Mouse (Mus musculus) stomach, embryonic 14.5 days (tissue): Measurements from ENCODE around the gene N4bp3. TPM values are rescaled to one million over a fixed set of nuclear protein-coding genes. Genes with fewer than 3 reads are reported as not detected.

Experiments
- ATAC-seq: fragments of 200-750 bp; cut with Nextera tagmentation; 2 replicates; pipeline ENCODE4 v1.8.0; 2017; ENCODE audit warnings: low read depth, moderate TSS enrichment; ENCODE audit not compliant: insufficient number of reproducible peaks, insufficient read depth, low FRiP score
- H3K27ac ChIP-seq: fragments of 300-500 bp; sonication (generic); 2 replicates; pipeline ENCODE4 v1.5.1; 2014; ENCODE audit warnings: mild to moderate bottlenecking, low read length, moderate library complexity, mixed read lengths
- H3K27me3 ChIP-seq: fragments of 300-500 bp; sonication (generic); 2 replicates; pipeline ENCODE4 v1.6.1; 2014; ENCODE audit warnings: low read length, control low read depth, mixed read lengths; ENCODE audit not compliant: control insufficient read depth, insufficient read depth
- H3K36me3 ChIP-seq: fragments of 300-500 bp; sonication (generic); 2 replicates; pipeline ENCODE4 v1.6.1; 2014; ENCODE audit warnings: mild to moderate bottlenecking, control low read depth, low read length, moderate library complexity, mixed read lengths; ENCODE audit not compliant: control insufficient read depth, insufficient read depth
- H3K4me1 ChIP-seq: fragments of 300-500 bp; sonication (generic); 2 replicates; pipeline ENCODE4 v1.6.1; 2014; ENCODE audit warnings: low read length, control low read depth, mixed read lengths; ENCODE audit not compliant: control insufficient read depth, insufficient read depth
- H3K4me2 ChIP-seq: fragments of 300-500 bp; sonication (generic); replicated peaks from 2 replicates; pipeline ENCODE4 v1.6.1; 2014; ENCODE audit warnings: low read depth, low read length, control low read depth
- H3K4me3 ChIP-seq: fragments of 300-500 bp; sonication (generic); 2 replicates; pipeline ENCODE4 v1.5.1; 2014; ENCODE audit warnings: low read depth, low read length, control low read depth
- H3K9ac ChIP-seq: fragments of 300-500 bp; sonication (generic); replicated peaks from 2 replicates; pipeline ENCODE4 v1.6.1; 2014; ENCODE audit warnings: low read depth, mild to moderate bottlenecking, control low read depth, low read length, moderate library complexity, mixed read lengths
- H3K9me3 ChIP-seq: fragments of 300-500 bp; sonication (generic); 2 replicates; pipeline ENCODE4 v1.6.1; 2016; ENCODE audit warnings: low read depth, low read length, control low read depth; ENCODE audit not compliant: control insufficient read depth
- WGBS: fragments of 180-500 bp; shearing (Covaris S2); extraction: QIAGEN DNeasy Blood & Tissue Kit; methylation state at CpG from one replicate; pipeline ENCODE4 v1.1.7; 2014; 5-methylcytosine and 5-hydroxymethylcytosine counted together
- polyA plus RNA-seq: library from polyadenylated mRNA; unstranded; fragments of >200 nt; fragmentation: Nextera tagmentation; extraction: Ambion mirVana; gene quantifications from 2 replicates; pipeline ENCODE4 v1.2.1, GENCODE M21; 2014

N4bp3 gene
- polyA plus RNA-seq, 1 experiment from 2014 or later = 12.7 TPM

GRCm38 (mm10) chr11:51609266-51609909 is 41.3 kb downstream of the N4bp3 start:
- no peaks in the 10 kb centered on the region for H3K27me3 ChIP-seq
- H3K36me3 ChIP-seq = peaks cover 12% of the 10 kb centered on the region
- no peak for ATAC-seq
- no peak overlapping the region for H3K27ac ChIP-seq
- WGBS = 60% methylated on average over 3 of the region's 3 CpGs
- H3K4me1 ChIP-seq = peaks cover 13% of the 10 kb centered on the region
- no peak overlapping the region for H3K9ac ChIP-seq
- H3K9me3 ChIP-seq = no peaks in the 10 kb centered on the region
- no peak overlapping the region for H3K4me2 ChIP-seq
- H3K4me3 ChIP-seq = no peak overlapping the region

DNA sequence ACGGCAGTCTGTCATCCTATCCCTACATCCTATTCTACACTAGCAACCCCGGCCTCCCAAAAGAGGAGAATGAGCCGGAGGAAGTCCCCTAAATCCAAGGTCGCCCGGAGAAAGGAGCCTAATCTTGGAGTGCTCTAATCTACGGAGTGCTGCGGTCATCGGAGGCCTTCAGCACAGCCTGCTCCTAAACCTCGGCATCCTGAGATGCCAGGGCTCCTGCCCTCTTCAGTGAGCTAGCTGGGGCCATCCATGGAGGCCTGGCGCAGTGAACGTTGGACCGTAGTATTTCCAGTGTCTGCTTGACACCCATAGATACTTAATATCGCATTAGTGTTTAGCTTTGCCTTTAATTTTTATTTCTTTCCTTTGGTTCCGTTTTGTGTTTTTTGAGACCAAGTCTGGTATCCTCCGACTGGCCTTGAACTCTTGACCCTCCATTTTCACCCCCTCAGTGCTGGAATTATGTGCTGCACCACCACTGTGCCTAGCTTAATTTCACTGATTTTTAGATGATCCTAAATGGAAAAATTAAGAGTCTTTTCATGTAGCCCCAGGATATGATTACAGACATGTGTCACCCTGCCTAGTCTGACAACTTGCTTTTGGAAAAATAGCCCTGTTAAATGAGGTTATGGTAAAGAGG is 43.4 kb downstream of the N4bp3 start:
- Histone ChIP-seq H3K27me3 (no peaks in the 10 kb centered on the region), H3K4me2 (peak overlapping the region; percentile 73), H3K27ac (peak overlapping the region; percentile 95), H3K9ac (peak overlapping the region; percentile 78), H3K36me3 (peaks cover 34% of the 10 kb centered on the region), H3K4me1 (peaks cover 23% of the 10 kb centered on the region), H3K4me3 (peak overlapping the region; percentile 97), H3K9me3 (no peaks in the 10 kb centered on the region)
- ATAC-seq = peak; percentile 42
- WGBS = 10% methylated on average over 15 of the region's 15 CpGs

GRCm38 (mm10) chr11:51606447-51607095 is 44.1 kb downstream of the N4bp3 start, which contains the start of gene Hnrnpab:
Hnrnpab (minus strand) TSS chr11:51606847.
- peaks cover 23% of the 10 kb centered on the region for H3K4me1 ChIP-seq
- H3K27ac ChIP-seq = peak within 1 kb of the TSS; percentile 95
- peaks cover 40% of the 10 kb centered on the region for H3K36me3 ChIP-seq
- peak; percentile 92 for ATAC-seq
- H3K4me2 ChIP-seq = peak within 1 kb of the TSS; percentile 73
- H3K27me3 ChIP-seq = no peaks in the 10 kb centered on the region
- under 1% methylated on average over 85 of the region's 91 CpGs for WGBS
- H3K9ac ChIP-seq = peak within 1 kb of the TSS; percentile 100
- H3K4me3 ChIP-seq = peak within 1 kb of the TSS; percentile 97
- no peaks in the 10 kb centered on the region for H3K9me3 ChIP-seq

- Histone ChIP-seq H3K9ac (peak overlapping the region; percentile 100), H3K4me2 (peak overlapping the region; percentile 61), H3K4me1 (peaks cover 23% of the 10 kb centered on the region), H3K9me3 (no peaks in the 10 kb centered on the region), H3K36me3 (peaks cover 48% of the 10 kb centered on the region), H3K27ac (peak overlapping the region; percentile 95), H3K27me3 (no peaks in the 10 kb centered on the region), H3K4me3 (peak overlapping the region; percentile 97)
- WGBS = under 1% methylated on average over 81 of the region's 81 CpGs
- ATAC-seq = peak; percentile 82
Observed at GRCm38 (mm10) chr11:51605602-51606446, 44.8 kb downstream of the N4bp3 start.

- H3K9me3 ChIP-seq = no peaks in the 10 kb centered on the region
- H3K27me3 ChIP-seq = no peaks in the 10 kb centered on the region
- no peak overlapping the region for H3K4me2 ChIP-seq
- no peak overlapping the region for H3K27ac ChIP-seq
- H3K36me3 ChIP-seq = peaks cover 84% of the 10 kb centered on the region
- H3K4me1 ChIP-seq = peaks cover 20% of the 10 kb centered on the region; the same call in 1 of the 2 replicates
- H3K9ac ChIP-seq = no peak overlapping the region
- no peak overlapping the region for H3K4me3 ChIP-seq
- WGBS = 91% methylated on average over 3 of the region's 3 CpGs
- ATAC-seq = no peak
Observed at GRCm38 (mm10) chr11:51602253-51602652, 48.4 kb downstream of the N4bp3 start.

- WGBS = 70% methylated on average over 2 of the region's 2 CpGs
- H3K36me3 ChIP-seq = peaks cover 94% of the 10 kb centered on the region
Observed at GRCm38 (mm10) chr11:51597553-51597952, 53.1 kb downstream of the N4bp3 start.

GRCm38 (mm10) chr11:51595459-51596083 is 55.1 kb downstream of the N4bp3 start:
- WGBS = 90% methylated on average over 1 of the region's 1 CpGs
- no peaks in the 10 kb centered on the region for H3K27me3 ChIP-seq
- no peaks in the 10 kb centered on the region for H3K9me3 ChIP-seq
- peaks cover 88% of the 10 kb centered on the region for H3K36me3 ChIP-seq
- H3K4me3 ChIP-seq = no peak overlapping the region
- no peaks in the 10 kb centered on the region for H3K4me1 ChIP-seq
- H3K27ac ChIP-seq = no peak overlapping the region
- H3K4me2 ChIP-seq = no peak overlapping the region
- no peak for ATAC-seq
- no peak overlapping the region for H3K9ac ChIP-seq

More at GRCm38 (mm10) chr11:51597553-51597952, 53.1 kb downstream of the N4bp3 start:
- no peak overlapping the region for H3K9ac ChIP-seq
- no peaks in the 10 kb centered on the region for H3K27me3 ChIP-seq
- no peak for ATAC-seq
- no peak overlapping the region for H3K4me3 ChIP-seq
- no peaks in the 10 kb centered on the region for H3K9me3 ChIP-seq
- no peak overlapping the region for H3K4me2 ChIP-seq
- peaks cover 3% of the 10 kb centered on the region; the same call in 1 of the 2 replicates for H3K4me1 ChIP-seq
- no peak overlapping the region for H3K27ac ChIP-seq
